Mouse (Mus musculus) right cerebral cortex, postnatal 4 days (tissue): ENCODE data around the gene Hacd2.

Experiments
- DNase-seq: peaks from one replicate; pipeline ENCODE4 v3.0.0-alpha.2; 2022

Gene Hacd2

GRCm38 (mm10) chr16:35127270-35127669, 105.0 kb downstream of the Hacd2 start:
- no peak for DNase-seq

GRCm38 (mm10) chr16:35130172-35130571, 107.9 kb downstream of the Hacd2 start:
- no peak for DNase-seq

DNA sequence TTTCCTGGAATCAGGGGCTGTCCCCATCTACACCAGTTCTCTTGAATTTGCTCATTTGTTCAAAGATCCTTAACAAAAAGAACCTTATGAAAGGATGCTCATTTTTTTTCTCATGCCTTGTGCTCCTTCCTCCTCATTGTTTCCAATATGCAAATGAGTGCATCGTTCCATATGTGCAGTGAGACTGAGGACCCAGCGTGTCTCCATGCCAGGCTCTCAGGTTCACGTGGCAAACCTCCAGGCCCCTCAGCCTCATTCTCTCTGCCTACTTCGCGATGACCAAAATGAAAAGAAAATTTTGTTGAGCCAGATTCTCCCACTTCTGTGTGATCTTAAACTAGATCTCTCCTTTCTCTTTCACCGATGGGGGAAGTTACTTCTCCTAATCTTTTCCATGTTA, 117.2 kb downstream of the Hacd2 start:
- DNase-seq, result no peak

DNA sequence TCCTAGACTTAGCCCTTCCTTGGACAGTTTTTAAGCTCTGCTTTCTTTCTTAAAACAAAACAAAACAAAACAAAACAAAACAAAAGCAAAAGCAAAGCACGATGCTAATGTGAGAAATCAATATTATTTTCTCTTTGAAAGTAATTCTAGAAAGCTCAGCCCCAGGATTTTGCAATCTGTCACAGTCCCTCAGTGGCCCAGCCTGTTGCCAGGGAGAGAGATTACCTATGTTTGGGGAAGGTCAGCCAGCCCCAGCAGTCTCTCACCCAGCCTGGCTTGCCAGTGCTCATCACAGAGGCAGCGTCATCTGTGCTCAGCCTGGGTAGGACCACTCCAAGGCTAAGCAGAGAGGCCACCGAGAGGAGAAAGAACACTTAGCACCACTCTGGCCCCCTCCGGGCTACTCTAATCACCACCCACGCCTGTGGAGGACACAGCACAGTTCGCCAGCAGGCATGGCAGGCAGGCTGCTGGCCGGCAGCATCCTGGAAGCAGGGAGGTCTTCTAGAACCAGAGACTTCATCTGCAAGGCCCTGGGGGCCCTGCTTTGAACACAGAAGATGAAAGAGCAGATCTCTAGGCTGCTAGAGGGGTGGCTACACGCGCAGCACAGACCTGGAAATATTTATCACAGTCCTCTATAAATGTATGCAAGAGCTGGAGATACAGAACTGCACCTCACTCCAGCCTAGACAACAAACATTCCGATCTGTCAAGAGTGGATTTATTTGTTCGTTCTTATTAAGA, 117.8 kb downstream of the Hacd2 start:
- DNase-seq, result no peak

DNA sequence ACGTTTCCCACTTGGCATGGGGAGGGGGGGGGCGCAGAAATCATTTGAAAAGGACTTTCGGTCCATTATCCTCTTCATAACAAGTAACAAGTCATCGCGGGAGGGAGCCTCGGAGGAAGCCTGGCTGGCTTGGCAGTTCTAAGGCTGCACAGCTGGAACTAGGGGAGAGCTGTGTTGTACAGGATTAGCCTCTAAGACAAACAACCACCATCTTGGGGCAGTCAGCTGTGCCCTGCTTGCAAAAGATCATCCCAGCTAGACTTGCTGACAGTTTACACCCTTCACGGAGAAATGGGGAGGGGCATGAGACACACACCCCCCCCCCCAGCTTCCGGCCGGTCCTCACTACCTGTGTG, 118.4 kb downstream of the Hacd2 start:
- no peak for DNase-seq

- DNase-seq, result no peak
These were observed 119.6 kb downstream of the Hacd2 start for GRCm38 (mm10) chr16:35141839-35142238.

GRCm38 (mm10) chr16:35146153-35146552, 123.9 kb downstream of the Hacd2 start:
- DNase-seq, result no peak

GRCm38 (mm10) chr16:35153146-35153755, 131.0 kb downstream of the Hacd2 start:
- no peak for DNase-seq

- DNase-seq, result peak; percentile 71
These were observed 132.0 kb downstream of the Hacd2 start for GRCm38 (mm10) chr16:35154245-35154640.

- peak; percentile 61 for DNase-seq
These were observed 132.6 kb downstream of the Hacd2 start, which contains the start of gene Adcy5 for GRCm38 (mm10) chr16:35154641-35155390. Adcy5 (plus strand) TSS chr16:35154877.

- DNase-seq, result peak; percentile 60
These were observed 133.4 kb downstream of the Hacd2 start for GRCm38 (mm10) chr16:35155391-35156305.

DNA sequence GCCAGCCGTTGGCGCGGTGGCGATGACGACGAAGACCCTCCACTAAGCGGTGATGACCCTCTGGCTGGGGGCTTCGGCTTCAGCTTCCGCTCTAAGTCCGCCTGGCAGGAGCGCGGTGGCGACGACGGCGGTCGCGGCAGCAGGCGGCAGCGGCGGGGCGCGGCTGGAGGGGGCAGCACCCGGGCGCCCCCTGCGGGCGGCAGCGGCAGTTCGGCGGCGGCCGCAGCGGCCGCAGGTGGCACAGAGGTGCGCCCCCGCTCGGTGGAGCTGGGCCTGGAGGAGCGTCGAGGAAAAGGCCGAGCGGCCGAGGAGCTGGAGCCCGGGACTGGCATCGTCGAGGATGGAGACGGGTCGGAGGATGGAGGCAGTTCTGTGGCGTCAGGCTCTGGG, 134.1 kb downstream of the Hacd2 start:
- DNase-seq, result peak; percentile 64

DNA sequence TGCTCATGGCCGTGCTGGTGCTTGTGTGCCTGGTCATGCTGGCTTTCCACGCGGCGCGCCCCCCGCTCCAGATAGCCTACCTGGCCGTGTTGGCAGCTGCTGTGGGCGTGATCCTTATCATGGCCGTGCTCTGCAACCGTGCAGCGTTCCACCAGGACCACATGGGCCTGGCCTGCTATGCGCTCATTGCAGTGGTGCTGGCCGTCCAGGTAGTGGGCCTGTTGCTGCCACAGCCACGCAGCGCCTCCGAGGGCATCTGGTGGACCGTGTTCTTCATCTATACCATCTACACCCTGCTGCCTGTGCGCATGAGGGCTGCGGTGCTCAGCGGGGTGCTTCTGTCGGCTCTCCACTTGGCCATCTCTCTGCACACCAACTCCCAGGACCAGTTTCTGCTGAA, 134.6 kb downstream of the Hacd2 start:
- DNase-seq, result no peak
